Mouse (Mus musculus) CH12.LX (cell line): ENCODE measurements around the gene Gipc2.

Source experiments
- CHD1 ChIP-seq: IDR thresholded peaks from 2 replicates; pipeline ENCODE4 v1.6.1; 2012; ENCODE audit warnings: low read depth, low read length, improper control_type of control experiment, inconsistent platforms
- CHD2 ChIP-seq: IDR thresholded peaks from 2 replicates; pipeline ENCODE4 v1.6.1; 2011; ENCODE audit warnings: low read length, improper control_type of control experiment
- CTCF ChIP-seq, 2 experiments: IDR thresholded peaks in 1 of 2; conservative IDR thresholded peaks in 1 of 2; 2 replicates each; pipeline ENCODE4 v1.5.1; 2011 to 2012; ENCODE audit warnings: low read depth in 2 of 2, low read length in 2 of 2, improper control_type of control experiment in 1 of 2, inconsistent platforms in 1 of 2, mild to moderate bottlenecking in 1 of 2, moderate library complexity in 1 of 2
- E2F4 ChIP-seq: IDR thresholded peaks from 2 replicates; pipeline ENCODE4 v1.6.1; 2011; ENCODE audit warnings: low read depth, low read length, improper control_type of control experiment; ENCODE audit not compliant: insufficient replicate concordance
- EP300 ChIP-seq: IDR thresholded peaks from 2 replicates; pipeline ENCODE4 v1.6.1; 2011; ENCODE audit warnings: low read length, improper control_type of control experiment
- MAZ ChIP-seq: IDR thresholded peaks from 2 replicates; pipeline ENCODE4 v1.6.1; 2012; ENCODE audit warnings: low read depth, mild to moderate bottlenecking, inconsistent platforms, low read length, improper control_type of control experiment, moderate library complexity
- POLR2A ChIP-seq: IDR thresholded peaks from 2 replicates; pipeline ENCODE4 v1.6.1; 2011; ENCODE audit warnings: low read depth, mild to moderate bottlenecking, improper control_type of control experiment, low read length
- RCOR1 ChIP-seq: conservative IDR thresholded peaks from 2 replicates; pipeline ENCODE4 v1.6.1; 2012; ENCODE audit warnings: low read depth, mild to moderate bottlenecking, inconsistent platforms, low read length, improper control_type of control experiment
- TBP ChIP-seq: conservative IDR thresholded peaks from 2 replicates; pipeline ENCODE4 v1.6.1; 2011; ENCODE audit warnings: low read depth, low read length, improper control_type of control experiment
- ZC3H11A ChIP-seq: IDR thresholded peaks from 2 replicates; pipeline ENCODE4 v1.6.1; 2012; ENCODE audit warnings: low read depth, mild to moderate bottlenecking, inconsistent platforms, low read length, improper control_type of control experiment
- ZKSCAN1 ChIP-seq: IDR thresholded peaks from 2 replicates; pipeline ENCODE4 v1.6.1; 2012; ENCODE audit warnings: low read depth, inconsistent platforms, low read length, improper control_type of control experiment, borderline replicate concordance
- ZMIZ1 ChIP-seq: IDR thresholded peaks from 2 replicates; pipeline ENCODE4 v1.6.1; 2012; ENCODE audit warnings: low read depth, mild to moderate bottlenecking, inconsistent platforms, low read length, improper control_type of control experiment

GRCm38 (mm10) chr3:152180624-152181023, 14.6 kb upstream of the Gipc2 start:
- TF ChIP-seq ZMIZ1 (no peak), EP300 (no peak), POLR2A (no peak), E2F4 (no peak), RCOR1 (no peak), CTCF (conservative IDR thresholded peaks at IDR 0.05 in 1 of 2, IDR thresholded peaks at IDR 0.05 in 1 of 2; ENCODE audit: low read depth in 2 of 2, low read length in 2 of 2) (no peak), CHD2 (no peak), MAZ (no peak), ZC3H11A (no peak), TBP (no peak), ZKSCAN1 (no peak), CHD1 (no peak)
